Mouse (Mus musculus): ENCODE measurements at regions not wholly inside any gene's neighbourhood (a gene's known extent, or its start where the extent isn't known, plus 50 kb on each side); places are given as distances from the start of the nearest gene placed in this dataset.

- Histone ChIP-seq H3K79me2 (ENCODE audit: control insufficient read depth, insufficient read depth, low read length, poor library complexity) (no peaks in the 10 kb centered on the region), H3K4me3 (ENCODE audit: control insufficient read depth in 1 of 2, insufficient read depth in 1 of 2, low read depth in 2 of 2, low read length in 2 of 2) (no peak overlapping the region), H3K27ac (ENCODE audit: control insufficient read depth, low read depth, low read length) (no peak overlapping the region), H3K27me3 (ENCODE audit: control insufficient read depth in 1 of 2, insufficient read depth in 2 of 2, low read length in 2 of 2) (no peaks in the 10 kb centered on the region), H3K4me1 (ENCODE audit: control insufficient read depth in 1 of 2, insufficient read depth in 2 of 2, low read length in 2 of 2) (no peaks in the 10 kb centered on the region), H3K9me3 (replicated peaks; ENCODE audit: insufficient read depth, low read length) (no peaks in the 10 kb centered on the region), H3K36me3 (ENCODE audit: control insufficient read depth in 1 of 2, insufficient read depth in 2 of 2, low read length in 2 of 2) (no peaks in the 10 kb centered on the region), H3K9ac (ENCODE audit: control insufficient read depth, low read depth, low read length, poor library complexity, severe bottlenecking) (no peak overlapping the region)
- TF ChIP-seq E2F4 (IDR thresholded peaks at IDR 0.05; ENCODE audit: borderline replicate concordance, low read depth, low read length) (no peak), ZMIZ1 (IDR thresholded peaks at IDR 0.05; ENCODE audit: low read depth, low read length) (no peak), EP300 (IDR thresholded peaks at IDR 0.05; ENCODE audit: low read depth in 1 of 2, low read length in 2 of 2) (no peak), JUND (IDR thresholded peaks at IDR 0.05; ENCODE audit: low read depth, low read length) (no peak), USF1 (IDR thresholded peaks at IDR 0.05; ENCODE audit: low read depth, low read length) (no peak), CHD1 (IDR thresholded peaks at IDR 0.05; ENCODE audit: low read depth, low read length) (no peak), TCF12 (IDR thresholded peaks at IDR 0.05; ENCODE audit: low read depth, low read length) (no peak), MYC (IDR thresholded peaks at IDR 0.05; ENCODE audit: low read depth, low read length) (no peak), CHD2 (IDR thresholded peaks at IDR 0.05; ENCODE audit: low read length) (no peak), POLR2A (IDR thresholded peaks at IDR 0.05; ENCODE audit: control insufficient read depth in 1 of 2, insufficient read depth in 1 of 2, low read depth in 1 of 2, low read length in 2 of 2, poor library complexity in 1 of 2) (no peak), TAL1 (IDR thresholded peaks at IDR 0.05; ENCODE audit: low read length) (no peak), ELF1 (IDR thresholded peaks at IDR 0.05; ENCODE audit: low read depth, low read length) (no peak), HCFC1 (IDR thresholded peaks at IDR 0.05; ENCODE audit: low read depth, low read length) (no peak), MAFK (IDR thresholded peaks at IDR 0.05; ENCODE audit: borderline replicate concordance, low read depth, low read length) (no peak), MAX (IDR thresholded peaks at IDR 0.05; ENCODE audit: low read length) (no peak), MXI1 (IDR thresholded peaks at IDR 0.05; ENCODE audit: low read depth, low read length) (no peak), ZKSCAN1 (IDR thresholded peaks at IDR 0.05; ENCODE audit: low read depth, low read length) (no peak), USF2 (IDR thresholded peaks at IDR 0.05; ENCODE audit: borderline replicate concordance in 1 of 2, insufficient read depth in 1 of 2, low read depth in 1 of 2, low read length in 2 of 2) (no peak), UBTF (IDR thresholded peaks at IDR 0.05; ENCODE audit: borderline replicate concordance, insufficient read depth, low read depth, low read length) (no peak)
- DNase-seq (ENCODE audit: low read depth, low spot score) = no peak
Measured at GRCm38 (mm10) chr4:84004786-84005382, 479.5 kb downstream of the Ccdc171 start.

- TF ChIP-seq MAZ (IDR thresholded peaks at IDR 0.05; ENCODE audit: low read depth, low read length) (no peak), TAL1 (IDR thresholded peaks at IDR 0.05; ENCODE audit: low read length) (no peak), RCOR1 (IDR thresholded peaks at IDR 0.05; ENCODE audit: low read depth, low read length) (no peak), USF1 (IDR thresholded peaks at IDR 0.05; ENCODE audit: low read depth, low read length) (no peak), SIN3A (IDR thresholded peaks at IDR 0.05; ENCODE audit: low read length) (no peak), POLR2A (IDR thresholded peaks at IDR 0.05; ENCODE audit: control insufficient read depth in 1 of 2, insufficient read depth in 1 of 2, low read depth in 1 of 2, low read length in 2 of 2, poor library complexity in 1 of 2) (no peak), EP300 (IDR thresholded peaks at IDR 0.05; ENCODE audit: low read depth in 1 of 2, low read length in 2 of 2) (no peak), POLR2AphosphoS2 (IDR thresholded peaks at IDR 0.05; ENCODE audit: low read length) (no peak)
- Histone ChIP-seq H3K9ac (ENCODE audit: control insufficient read depth, low read depth, low read length, poor library complexity, severe bottlenecking) (no peak overlapping the region), H3K27me3 (ENCODE audit: control insufficient read depth in 1 of 2, insufficient read depth in 2 of 2, low read length in 2 of 2) (no peaks in the 10 kb centered on the region), H3K9me3 (replicated peaks; ENCODE audit: insufficient read depth, low read length) (no peaks in the 10 kb centered on the region), H3K27ac (ENCODE audit: control insufficient read depth, low read depth, low read length) (no peak overlapping the region), H3K36me3 (ENCODE audit: control insufficient read depth in 1 of 2, insufficient read depth in 2 of 2, low read length in 2 of 2) (no peaks in the 10 kb centered on the region), H3K4me3 (ENCODE audit: control insufficient read depth in 1 of 2, insufficient read depth in 1 of 2, low read depth in 2 of 2, low read length in 2 of 2) (no peak overlapping the region), H3K79me2 (ENCODE audit: control insufficient read depth, insufficient read depth, low read length, poor library complexity) (no peaks in the 10 kb centered on the region), H3K4me1 (ENCODE audit: control insufficient read depth in 1 of 2, insufficient read depth in 2 of 2, low read length in 2 of 2) (no peaks in the 10 kb centered on the region)
- DNase-seq (ENCODE audit: low read depth, low spot score) = no peak
Measured at GRCm38 (mm10) chr4:84011941-84012340, 486.6 kb downstream of the Ccdc171 start.

Data from MEL (cell line).